Mouse (Mus musculus) testis, adult 2 months (tissue): ENCODE data around the gene Ispd.

Experiments used
- CTCF ChIP-seq: fragments of 200-500 bp; IDR thresholded peaks from 2 replicates; pipeline ENCODE4 v1.5.1; 2012; ENCODE audit warnings: low read depth, mild to moderate bottlenecking, inconsistent platforms, low read length, moderate library complexity; ENCODE audit not compliant: control insufficient read depth, insufficient read depth, insufficient replicate concordance
- POLR2A ChIP-seq: fragments of 200-500 bp; IDR thresholded peaks from 2 replicates; pipeline ENCODE4 v1.6.1; 2012; ENCODE audit warnings: low read depth, mild to moderate bottlenecking, inconsistent platforms, low read length, moderate library complexity; ENCODE audit not compliant: control insufficient read depth

GRCm38 (mm10) chr12:36647514-36647913 is 266.3 kb downstream of the Ispd start:
- TF ChIP-seq POLR2A = no peak
- no peak for TF ChIP-seq CTCF
